Mouse (Mus musculus) cerebellum, adult 2 months (tissue): Measurements from ENCODE around the gene Smarcd1. TPM values are rescaled to one million over a fixed set of nuclear protein-coding genes. Genes with fewer than 3 reads are reported as not detected.

ENCODE experiments used
- DNase-seq, 2 experiments: peaks; one replicate each; pipeline ENCODE4 v3.0.0; 2021
- H3K27ac ChIP-seq: fragments of 200-500 bp; 2 replicates; pipeline ENCODE4 v1.5.1; 2012; ENCODE audit warnings: low read length, control low read depth, inconsistent platforms; ENCODE audit not compliant: insufficient read depth
- H3K27me3 ChIP-seq: fragments of 200-500 bp; 2 replicates; pipeline ENCODE4 v1.6.1; 2012; ENCODE audit warnings: inconsistent platforms, mild to moderate bottlenecking, low read length, moderate library complexity; ENCODE audit not compliant: control insufficient read depth, insufficient read depth
- H3K4me1 ChIP-seq: fragments of 200-500 bp; 2 replicates; pipeline ENCODE4 v1.6.1; 2011; ENCODE audit warnings: low read length; ENCODE audit not compliant: control insufficient read depth, insufficient read depth
- H3K4me3 ChIP-seq: fragments of 200-500 bp; replicated peaks from 2 replicates; pipeline ENCODE3; 2011; ENCODE audit warnings: mild to moderate bottlenecking, low read depth, low read length, control low read depth; ENCODE audit not compliant: insufficient read depth
- CTCF ChIP-seq: fragments of 200-500 bp; IDR thresholded peaks from 2 replicates; pipeline ENCODE4 v1.5.1; 2011; ENCODE audit warnings: low read depth, mild to moderate bottlenecking, control low read depth, low read length, moderate library complexity, borderline replicate concordance; ENCODE audit not compliant: insufficient read depth
- POLR2A ChIP-seq: fragments of 200-500 bp; IDR thresholded peaks from 2 replicates; pipeline ENCODE4 v1.6.1; 2011; ENCODE audit warnings: low read length, control low read depth, borderline replicate concordance; ENCODE audit not compliant: insufficient read depth
- WGBS: fragments of 180-500 bp; shearing (Covaris S2); methylation state at CpG from one replicate; pipeline ENCODE4 v1.1.7; 2018; 5-methylcytosine and 5-hydroxymethylcytosine counted together
- polyA plus RNA-seq: library from polyadenylated mRNA; depleted of rRNA; stranded (reverse); fragments of >200 nt; gene quantifications from 2 replicates; pipeline ENCODE4 v1.2.3, GENCODE M21; 2012

The Smarcd1 gene
- polyA plus RNA-seq, 1 experiment, result 82.3 TPM

DNA sequence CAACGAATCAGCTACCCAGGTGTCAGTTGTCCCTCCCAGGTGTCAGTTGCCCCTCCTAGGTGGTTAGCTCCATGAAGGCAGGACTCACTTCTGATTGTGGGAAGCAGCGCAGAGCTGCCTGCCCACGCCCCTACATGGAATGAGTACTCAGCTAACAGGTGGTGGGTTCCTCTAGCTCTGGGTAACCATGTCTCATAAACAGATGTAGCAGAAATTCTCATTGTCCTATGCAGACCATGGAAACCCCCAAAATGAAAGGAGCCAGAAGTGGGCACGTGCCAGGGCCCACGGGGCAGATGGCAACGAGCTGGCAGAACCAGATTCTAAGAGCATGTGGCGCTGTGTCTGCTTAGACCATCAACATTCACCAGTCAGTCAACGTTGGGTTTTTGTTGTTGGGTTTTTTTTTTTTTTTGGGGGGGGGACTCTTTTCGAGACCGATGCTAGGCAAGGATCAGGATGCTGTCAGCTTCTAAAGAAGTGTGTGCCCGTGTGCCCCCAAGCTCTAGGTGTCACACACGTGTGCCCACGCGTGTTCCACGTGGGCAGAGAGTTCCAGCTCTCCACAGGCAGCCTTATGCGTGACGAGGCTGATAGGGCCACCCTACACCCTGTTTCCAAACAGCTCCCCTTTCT is 37.8 kb upstream of the Smarcd1 start:
- no peak for TF ChIP-seq CTCF
- TF ChIP-seq POLR2A, result no peak
- 8% methylated on average over 17 of the region's 17 CpGs for WGBS
- Histone ChIP-seq H3K4me3 (peak overlapping the region; percentile 80), H3K4me1 (peaks cover 20% of the 10 kb centered on the region), H3K27ac (peak overlapping the region; percentile 90), H3K27me3 (no peaks in the 10 kb centered on the region)
- DNase-seq, result peak in 1 of 2 experiments; percentile 43

DNA sequence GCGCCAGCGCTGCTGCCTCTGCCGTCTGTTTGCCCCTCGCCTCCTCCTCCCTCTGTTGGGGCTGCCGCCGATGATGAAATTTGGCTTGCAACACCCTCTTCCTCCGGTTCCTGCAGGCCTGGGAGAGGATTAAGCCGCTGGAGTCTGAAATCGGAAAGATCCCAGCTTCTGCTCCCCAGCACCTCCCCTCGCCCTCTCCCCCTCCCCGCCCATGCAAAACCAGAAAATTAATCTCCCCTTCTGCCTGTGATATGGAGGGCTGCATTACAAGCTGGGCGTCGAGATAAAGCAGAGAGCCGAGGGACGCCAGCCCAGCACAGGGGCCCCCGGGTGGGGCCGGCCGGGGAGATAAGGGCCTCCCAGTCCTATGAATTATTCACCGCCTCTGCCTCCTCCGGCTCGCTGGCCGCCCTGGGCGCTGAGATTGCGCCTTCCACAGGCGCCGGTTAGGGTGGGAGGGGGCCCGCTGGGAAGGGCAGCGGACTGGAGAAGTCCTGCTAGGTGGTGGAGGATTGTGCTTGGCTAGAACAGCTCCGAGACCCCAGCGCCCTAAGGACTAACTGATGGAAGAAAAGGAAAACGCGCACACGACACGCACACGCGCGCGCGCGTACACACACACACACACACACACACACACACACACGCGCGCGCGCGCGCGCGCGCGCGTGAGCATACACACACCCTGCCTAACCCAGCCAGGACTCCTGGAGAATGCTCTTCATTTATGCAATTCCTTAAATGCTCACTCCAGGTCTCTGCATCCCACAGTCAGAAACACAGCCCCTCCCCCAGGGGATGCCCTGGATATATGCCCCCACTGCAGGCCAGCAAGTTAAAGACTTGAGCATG is 37.1 kb upstream of the Smarcd1 start:
- TF ChIP-seq POLR2A (peak; percentile 22; the same call in 1 of the 2 replicates), CTCF (no peak)
- peak; percentile 70 to 72 for DNase-seq
- H3K27me3 ChIP-seq, result no peaks in the 10 kb centered on the region
- H3K4me1 ChIP-seq, result peaks cover 25% of the 10 kb centered on the region
- H3K27ac ChIP-seq, result peak overlapping the region; percentile 90
- peak overlapping the region; percentile 80 for H3K4me3 ChIP-seq
- 1% methylated on average over 51 of the region's 52 CpGs for WGBS

DNA sequence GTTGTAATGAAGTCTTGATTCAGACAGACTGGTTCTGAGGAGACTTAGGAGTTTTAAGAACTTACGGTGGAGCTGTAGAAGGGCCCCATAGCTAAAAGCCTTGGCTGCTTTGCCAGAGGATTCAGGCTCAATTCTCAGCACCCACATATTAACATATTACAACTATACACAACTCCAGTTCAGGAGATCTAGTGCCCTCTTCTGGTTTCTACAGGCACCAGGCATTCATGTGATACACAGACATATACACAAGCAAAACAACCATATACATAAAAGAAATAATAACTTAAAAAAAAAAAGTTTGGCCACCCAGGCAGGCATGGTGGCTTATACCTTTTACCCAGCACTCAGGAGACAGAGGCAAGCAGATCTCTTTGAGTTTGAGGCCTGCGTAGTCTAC is 34.4 kb upstream of the Smarcd1 start:
- Histone ChIP-seq H3K4me3 (no peak overlapping the region), H3K4me1 (peaks cover 30% of the 10 kb centered on the region), H3K27ac (no peak overlapping the region), H3K27me3 (no peaks in the 10 kb centered on the region)
- TF ChIP-seq POLR2A (no peak), CTCF (no peak)
- WGBS, result 99% methylated on average over 2 of the region's 2 CpGs
- no peak for DNase-seq

DNA sequence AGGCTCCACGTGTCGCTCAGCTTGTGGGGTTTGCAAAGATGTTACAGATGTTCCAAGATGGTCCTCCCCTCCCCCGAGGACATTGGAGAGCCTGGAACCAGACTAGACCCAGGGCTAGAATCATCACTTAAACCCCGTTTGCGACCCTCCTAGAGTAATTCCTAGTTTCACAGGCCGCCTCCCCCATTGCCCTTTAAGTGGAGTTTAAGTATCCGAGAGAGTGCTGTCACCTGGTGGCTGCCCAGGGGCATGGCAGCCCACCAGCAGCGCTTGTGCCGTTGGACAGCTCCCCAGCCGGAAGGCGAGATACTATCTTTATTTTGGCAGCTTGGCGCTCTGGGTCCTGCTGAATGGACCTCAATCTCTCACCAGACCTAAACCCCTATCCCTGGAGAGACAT is 33.0 kb upstream of the Smarcd1 start:
- TF ChIP-seq CTCF (peak; percentile 97), POLR2A (no peak)
- peak; percentile 83 to 86 for DNase-seq
- Histone ChIP-seq H3K4me1 (peaks cover 41% of the 10 kb centered on the region), H3K27me3 (no peaks in the 10 kb centered on the region), H3K4me3 (no peak overlapping the region), H3K27ac (peak overlapping the region; percentile 79)
- WGBS, result 4% methylated on average over 12 of the region's 12 CpGs

DNA sequence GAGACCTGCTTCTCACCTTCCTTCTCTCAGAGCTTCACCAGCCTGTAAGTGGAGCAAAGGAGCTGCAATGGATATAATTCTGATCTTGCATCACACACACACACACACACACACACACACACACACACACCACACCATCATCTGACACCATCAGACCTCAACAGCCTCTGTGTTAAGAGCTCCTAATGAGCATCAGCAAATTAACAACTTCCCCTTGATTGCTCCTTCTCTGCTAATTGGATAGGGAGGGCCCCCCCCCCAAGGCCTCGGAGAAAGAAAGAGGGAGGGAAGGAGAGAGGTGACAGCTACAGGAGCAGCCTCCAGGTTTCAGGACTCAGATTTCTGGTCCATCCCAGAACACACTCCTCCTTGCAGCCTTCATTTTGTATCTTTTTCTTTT is 32.5 kb upstream of the Smarcd1 start:
- DNase-seq, result no peak
- TF ChIP-seq CTCF (no peak), POLR2A (no peak)
- H3K4me1 ChIP-seq, result peaks cover 38% of the 10 kb centered on the region
- H3K27ac ChIP-seq, result peak overlapping the region; percentile 98
- WGBS, result 0% methylated on average over 1 of the region's 1 CpGs
- no peaks in the 10 kb centered on the region for H3K27me3 ChIP-seq
- H3K4me3 ChIP-seq, result no peak overlapping the region

DNA sequence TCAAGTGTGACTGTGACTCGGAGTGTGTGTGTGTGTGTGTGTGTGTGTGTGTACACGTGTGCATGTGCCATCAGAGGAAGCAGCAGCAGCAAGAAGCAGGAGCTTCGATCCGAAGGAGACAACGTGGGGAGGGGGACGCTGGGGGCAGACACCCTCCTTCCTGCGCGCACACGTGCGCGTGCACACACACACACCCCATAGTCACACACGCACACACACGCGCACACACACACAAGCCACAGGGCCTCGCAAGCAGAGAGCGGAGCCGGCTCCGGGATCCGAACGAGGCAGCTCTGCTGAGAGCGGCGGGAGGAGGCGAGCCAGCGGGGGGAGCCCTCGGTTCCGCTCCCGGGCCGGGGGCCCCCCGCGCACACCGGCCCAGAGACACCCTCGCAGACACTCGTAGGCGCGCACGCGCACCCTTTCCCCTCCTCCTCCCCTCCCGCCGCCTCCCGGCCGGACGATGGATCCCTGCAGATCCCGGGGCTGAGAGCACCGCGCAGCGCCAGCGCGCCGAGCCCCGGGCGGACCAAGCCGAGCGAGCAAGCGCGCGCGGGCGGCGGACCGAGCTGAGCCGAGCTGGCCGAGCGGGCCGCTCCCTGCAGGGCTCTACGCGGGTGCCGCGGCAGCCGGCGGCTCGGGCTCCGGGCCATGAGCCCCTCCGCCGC is 31.6 kb upstream of the Smarcd1 start, which contains the start of gene Asic1:
TSS of gene Asic1 (plus strand) at position 215 of the 668 bp plus-strand sequence.
- Histone ChIP-seq H3K4me1 (peaks cover 44% of the 10 kb centered on the region), H3K4me3 (peak within 1 kb of the TSS; percentile 47), H3K27me3 (no peaks in the 10 kb centered on the region), H3K27ac (peak within 1 kb of the TSS; percentile 98)
- peak; percentile 88 to 90 for DNase-seq
- peak; percentile 37; the same call in 1 of the 2 replicates for TF ChIP-seq POLR2A
- TF ChIP-seq CTCF, result no peak
- under 1% methylated on average over 73 of the region's 74 CpGs for WGBS

DNA sequence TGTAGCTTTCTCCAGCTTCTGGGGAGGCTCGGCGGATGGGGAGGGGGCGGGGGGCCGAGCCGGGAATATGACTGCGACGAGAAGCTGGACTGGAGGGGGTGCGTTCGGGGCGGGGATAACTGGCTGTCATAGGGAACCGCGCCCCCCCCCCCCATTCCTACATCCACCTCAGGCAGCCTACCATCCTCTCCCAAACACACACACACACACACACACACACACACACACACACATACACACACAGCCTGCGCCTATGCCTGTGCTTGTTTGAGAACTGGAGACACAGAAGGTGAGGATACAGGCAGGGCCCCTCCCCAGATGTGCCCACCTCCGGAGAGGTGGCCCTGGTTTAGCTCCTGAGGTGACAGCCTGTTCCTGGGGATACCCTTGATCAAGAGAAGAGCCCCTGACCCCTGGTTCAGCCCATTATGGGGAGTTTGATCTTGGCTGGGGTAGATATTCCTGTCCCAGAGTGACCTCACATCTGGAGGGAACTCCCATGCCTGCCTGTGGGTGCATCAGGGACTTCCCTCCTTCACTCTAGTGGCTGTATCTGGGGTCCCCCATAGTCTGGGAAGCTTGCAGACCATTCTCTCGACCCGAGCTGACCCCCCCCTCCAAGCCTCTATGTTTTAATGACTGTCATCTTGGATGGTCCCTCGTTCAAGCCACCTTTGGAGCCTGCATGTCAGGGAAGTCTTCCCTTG is 30.8 kb upstream of the Smarcd1 start:
- 5% methylated on average over 14 of the region's 17 CpGs for WGBS
- TF ChIP-seq CTCF, result no peak
- no peak for TF ChIP-seq POLR2A
- H3K4me3 ChIP-seq, result peak overlapping the region; percentile 47
- peak overlapping the region; percentile 98 for H3K27ac ChIP-seq
- peak; percentile 39 to 57 for DNase-seq
- peaks cover 51% of the 10 kb centered on the region for H3K4me1 ChIP-seq
- no peaks in the 10 kb centered on the region for H3K27me3 ChIP-seq
